Mouse (Mus musculus) liver, embryonic 12.5 days (tissue): ENCODE data around the gene Lmln. TPM values are rescaled to one million over a fixed set of nuclear protein-coding genes. Genes with fewer than 3 reads are reported as not detected.

Experiments used
- ATAC-seq: fragments of 200-750 bp; cut with Nextera tagmentation; 2 replicates; pipeline ENCODE4 v1.8.0; 2017; ENCODE audit warnings: moderate number of reproducible peaks, mild to moderate bottlenecking, moderate library complexity
- H3K27ac ChIP-seq: fragments of 300-500 bp; sonication (generic); 2 replicates; pipeline ENCODE4 v1.5.1; 2016; ENCODE audit warnings: mild to moderate bottlenecking
- H3K27me3 ChIP-seq: fragments of 300-500 bp; sonication (generic); replicated peaks from 2 replicates; pipeline ENCODE4 v1.6.1; 2016; ENCODE audit warnings: mild to moderate bottlenecking, moderate library complexity
- H3K36me3 ChIP-seq: fragments of 300-500 bp; sonication (generic); 2 replicates; pipeline ENCODE4 v1.6.1; 2016; ENCODE audit warnings: mild to moderate bottlenecking, moderate library complexity
- H3K4me1 ChIP-seq: fragments of 300-500 bp; sonication (generic); 2 replicates; pipeline ENCODE4 v1.6.1; 2016
- H3K4me2 ChIP-seq: fragments of 300-500 bp; sonication (generic); 2 replicates; pipeline ENCODE4 v1.6.1; 2016; ENCODE audit warnings: mild to moderate bottlenecking, moderate library complexity
- H3K4me3 ChIP-seq: fragments of 300-500 bp; sonication (generic); 2 replicates; pipeline ENCODE4 v1.5.1; 2016; ENCODE audit warnings: mild to moderate bottlenecking, moderate library complexity
- H3K9ac ChIP-seq: fragments of 300-500 bp; sonication (generic); 2 replicates; pipeline ENCODE4 v1.6.1; 2016; ENCODE audit warnings: mild to moderate bottlenecking, moderate library complexity
- H3K9me3 ChIP-seq: fragments of 300-500 bp; sonication (generic); replicated peaks from 2 replicates; pipeline ENCODE4 v1.6.1; 2016; ENCODE audit warnings: mild to moderate bottlenecking, moderate library complexity
- WGBS: fragments of 180-500 bp; shearing (Covaris S2); methylation state at CpG from one replicate; pipeline ENCODE4 v1.1.7; 2016; ENCODE audit not compliant: insufficient replicate concordance; 5-methylcytosine and 5-hydroxymethylcytosine counted together
- polyA plus RNA-seq: library from polyadenylated mRNA; unstranded; fragments of >200 nt; fragmentation: Nextera tagmentation; extraction: Ambion mirVana; gene quantifications from 2 replicates; pipeline ENCODE4 v1.2.1, GENCODE M21; 2016

Gene Lmln
- polyA plus RNA-seq, 1 experiment from 2014 or later, result 1.1 TPM

DNA sequence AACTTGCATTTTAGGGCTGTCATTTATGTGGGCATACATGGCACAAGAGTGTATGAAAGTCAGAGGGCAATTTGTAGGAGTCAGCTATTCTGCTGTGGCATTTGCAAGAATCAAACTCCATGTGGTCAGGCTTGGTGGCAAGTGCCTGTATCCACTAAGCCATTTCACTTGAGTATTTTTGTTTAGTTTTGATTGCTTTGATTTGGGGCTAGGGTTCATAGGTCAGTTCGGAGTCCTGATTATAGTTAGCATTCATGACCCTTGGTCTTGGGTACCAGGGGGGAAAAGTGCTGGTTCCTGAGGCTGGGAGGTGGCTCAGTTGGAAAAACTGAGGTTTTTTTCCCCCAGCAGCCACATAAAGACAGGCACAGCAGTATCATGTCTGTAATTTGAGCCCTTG, 2.9 kb upstream of the Lmln start:
- peaks cover 63% of the 10 kb centered on the region for H3K4me1 ChIP-seq
- H3K4me2 ChIP-seq, result peak overlapping the region; percentile 21; the same call in 1 of the 2 replicates
- 0 out of 2 replicates have a peak overlapping the region, but pooled peaks have one; percentile 90 for H3K4me3 ChIP-seq
- no peaks in the 10 kb centered on the region for H3K27me3 ChIP-seq
- 92% methylated on average over 1 of the region's 1 CpGs for WGBS
- no peak overlapping the region for H3K9ac ChIP-seq
- H3K36me3 ChIP-seq, result peaks cover 36% of the 10 kb centered on the region
- ATAC-seq, result no peak
- no peaks in the 10 kb centered on the region for H3K9me3 ChIP-seq
- H3K27ac ChIP-seq, result no peak overlapping the region

GRCm38 (mm10) chr16:33060926-33061325, 1.4 kb upstream of the Lmln start:
- Histone ChIP-seq H3K4me2 (0 out of 2 replicates have a peak overlapping the region, but pooled peaks have one; percentile 94), H3K9me3 (no peaks in the 10 kb centered on the region), H3K4me1 (peaks cover 59% of the 10 kb centered on the region), H3K9ac (no peak overlapping the region), H3K4me3 (no peak overlapping the region), H3K27ac (no peak overlapping the region), H3K27me3 (no peaks in the 10 kb centered on the region), H3K36me3 (peaks cover 36% of the 10 kb centered on the region)
- no peak for ATAC-seq
- WGBS, result 60% methylated on average over 2 of the region's 2 CpGs

- peaks cover 59% of the 10 kb centered on the region for H3K4me1 ChIP-seq
- ATAC-seq, result no peak
- H3K4me3 ChIP-seq, result peak overlapping the region; percentile 84
- no peaks in the 10 kb centered on the region for H3K27me3 ChIP-seq
- WGBS, result 24% methylated on average over 11 of the region's 11 CpGs
- H3K9ac ChIP-seq, result peak overlapping the region; percentile 80
- peaks cover 36% of the 10 kb centered on the region for H3K36me3 ChIP-seq
- peak overlapping the region; percentile 94 for H3K4me2 ChIP-seq
- H3K9me3 ChIP-seq, result no peaks in the 10 kb centered on the region
- peak overlapping the region; percentile 84 for H3K27ac ChIP-seq
Observed at GRCm38 (mm10) chr16:33061400-33061799, 921 bp upstream of the Lmln start.

DNA sequence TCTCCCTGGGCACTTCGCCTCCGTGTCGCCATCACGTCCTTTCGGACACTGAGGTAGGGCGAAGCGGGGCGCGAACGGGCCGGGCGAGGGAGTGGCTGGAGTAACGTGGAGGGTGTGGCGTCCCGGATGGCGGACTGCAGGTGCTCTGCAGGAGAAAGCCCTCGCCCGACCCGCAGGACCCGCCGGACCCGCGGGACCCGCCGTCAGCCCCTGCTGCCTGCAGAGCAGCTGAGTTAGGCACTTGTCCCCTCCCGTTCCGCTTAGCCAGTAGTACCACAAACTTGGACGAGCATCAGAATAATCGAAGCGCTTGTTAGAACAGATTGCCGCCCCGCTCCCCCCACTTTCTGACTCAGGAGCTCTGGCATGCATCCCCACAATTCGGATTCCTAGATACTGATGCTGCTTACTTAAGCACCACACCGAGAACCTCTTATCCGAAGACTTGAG, 386 bp downstream of the Lmln start:
- peak overlapping the region; percentile 84 for H3K27ac ChIP-seq
- H3K9ac ChIP-seq, result peak overlapping the region; percentile 80
- peak overlapping the region; percentile 94 for H3K4me2 ChIP-seq
- peak; percentile 72 for ATAC-seq
- H3K4me3 ChIP-seq, result peak overlapping the region; percentile 84
- peaks cover 59% of the 10 kb centered on the region for H3K4me1 ChIP-seq
- 1% methylated on average over 35 of the region's 35 CpGs for WGBS
- H3K27me3 ChIP-seq, result no peaks in the 10 kb centered on the region
- H3K36me3 ChIP-seq, result peaks cover 33% of the 10 kb centered on the region
- no peaks in the 10 kb centered on the region for H3K9me3 ChIP-seq

GRCm38 (mm10) chr16:33063267-33063666, 946 bp downstream of the Lmln start:
- Histone ChIP-seq H3K36me3 (peaks cover 28% of the 10 kb centered on the region), H3K4me1 (peaks cover 53% of the 10 kb centered on the region), H3K4me3 (peak overlapping the region; percentile 84), H3K4me2 (peak overlapping the region; percentile 94), H3K9me3 (no peaks in the 10 kb centered on the region), H3K27me3 (no peaks in the 10 kb centered on the region), H3K27ac (peak overlapping the region; percentile 84), H3K9ac (peak overlapping the region; percentile 80)
- 15% methylated on average over 7 of the region's 7 CpGs for WGBS
- ATAC-seq, result no peak

DNA sequence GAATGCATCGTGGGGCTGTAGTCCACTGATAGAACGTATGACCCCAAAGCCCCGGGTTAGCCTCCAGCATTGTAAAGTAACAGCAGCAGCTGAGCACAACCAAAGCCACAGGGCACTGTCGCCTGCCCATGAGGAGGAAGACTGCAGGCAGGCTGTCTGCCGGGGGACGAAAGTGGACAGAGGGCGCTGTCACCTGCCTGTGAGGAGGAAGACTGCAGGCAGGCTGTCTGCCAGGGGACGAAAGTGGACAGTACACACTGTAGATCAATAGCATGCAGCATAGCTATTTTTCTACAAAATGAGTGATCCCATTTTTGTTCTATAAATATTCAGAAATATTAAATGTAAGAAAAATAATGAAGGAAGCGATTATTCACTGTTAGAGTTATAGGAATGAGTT, 2.3 kb downstream of the Lmln start:
- H3K9ac ChIP-seq, result no peak overlapping the region
- peaks cover 14% of the 10 kb centered on the region for H3K36me3 ChIP-seq
- H3K27ac ChIP-seq, result no peak overlapping the region
- H3K27me3 ChIP-seq, result no peaks in the 10 kb centered on the region
- H3K9me3 ChIP-seq, result no peaks in the 10 kb centered on the region
- H3K4me1 ChIP-seq, result peaks cover 39% of the 10 kb centered on the region
- no peak overlapping the region for H3K4me3 ChIP-seq
- no peak overlapping the region for H3K4me2 ChIP-seq
- no peak for ATAC-seq
- 74% methylated on average over 9 of the region's 9 CpGs for WGBS

- H3K4me3 ChIP-seq, result no peak overlapping the region
- no peak overlapping the region for H3K27ac ChIP-seq
- peaks cover 11% of the 10 kb centered on the region; the same call in 1 of the 2 replicates for H3K36me3 ChIP-seq
- no peaks in the 10 kb centered on the region for H3K27me3 ChIP-seq
- no peak for ATAC-seq
- no peak overlapping the region for H3K9ac ChIP-seq
- H3K4me2 ChIP-seq, result no peak overlapping the region
- H3K9me3 ChIP-seq, result no peaks in the 10 kb centered on the region
- H3K4me1 ChIP-seq, result peaks cover 5% of the 10 kb centered on the region; the same call in 1 of the 2 replicates
Observed at GRCm38 (mm10) chr16:33070928-33071327, 8.6 kb downstream of the Lmln start.

- Histone ChIP-seq H3K9ac (no peak overlapping the region), H3K36me3 (peaks cover 11% of the 10 kb centered on the region; the same call in 1 of the 2 replicates), H3K9me3 (no peaks in the 10 kb centered on the region), H3K27me3 (no peaks in the 10 kb centered on the region), H3K4me1 (peaks cover 5% of the 10 kb centered on the region; the same call in 1 of the 2 replicates), H3K4me2 (no peak overlapping the region), H3K27ac (no peak overlapping the region), H3K4me3 (no peak overlapping the region)
- 71% methylated on average over 6 of the region's 6 CpGs for WGBS
- no peak for ATAC-seq
Observed at GRCm38 (mm10) chr16:33072871-33073557, 10.7 kb downstream of the Lmln start.

DNA sequence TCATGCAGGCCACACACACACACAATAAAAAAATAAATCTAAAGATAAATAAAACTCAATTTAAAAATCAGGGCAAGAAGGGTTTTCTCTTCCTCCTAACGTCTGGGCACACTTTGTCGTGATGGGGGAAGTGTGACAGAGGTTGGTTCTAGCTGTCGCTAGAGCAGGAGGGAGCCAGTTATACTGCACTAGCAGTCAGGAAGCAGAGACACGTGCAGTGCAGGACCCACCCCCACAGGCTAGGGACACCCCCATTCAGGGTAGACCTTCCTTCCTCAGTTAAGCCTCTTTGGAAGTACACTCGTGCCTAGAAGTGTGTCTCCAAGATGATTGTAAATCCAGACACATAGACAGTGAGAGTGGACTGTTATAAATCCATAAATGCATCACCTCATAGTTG, 12.6 kb downstream of the Lmln start:
- Histone ChIP-seq H3K36me3 (peaks cover 9% of the 10 kb centered on the region; the same call in 1 of the 2 replicates), H3K4me2 (no peak overlapping the region), H3K4me1 (peaks cover 5% of the 10 kb centered on the region; the same call in 1 of the 2 replicates), H3K9me3 (no peaks in the 10 kb centered on the region), H3K9ac (no peak overlapping the region), H3K27ac (no peak overlapping the region), H3K27me3 (no peaks in the 10 kb centered on the region), H3K4me3 (no peak overlapping the region)
- ATAC-seq, result no peak
- WGBS, result 46% methylated on average over 5 of the region's 5 CpGs

GRCm38 (mm10) chr16:33076078-33076477, 13.8 kb downstream of the Lmln start:
- Histone ChIP-seq H3K4me1 (peaks cover 5% of the 10 kb centered on the region; the same call in 1 of the 2 replicates), H3K4me2 (no peak overlapping the region)

DNA sequence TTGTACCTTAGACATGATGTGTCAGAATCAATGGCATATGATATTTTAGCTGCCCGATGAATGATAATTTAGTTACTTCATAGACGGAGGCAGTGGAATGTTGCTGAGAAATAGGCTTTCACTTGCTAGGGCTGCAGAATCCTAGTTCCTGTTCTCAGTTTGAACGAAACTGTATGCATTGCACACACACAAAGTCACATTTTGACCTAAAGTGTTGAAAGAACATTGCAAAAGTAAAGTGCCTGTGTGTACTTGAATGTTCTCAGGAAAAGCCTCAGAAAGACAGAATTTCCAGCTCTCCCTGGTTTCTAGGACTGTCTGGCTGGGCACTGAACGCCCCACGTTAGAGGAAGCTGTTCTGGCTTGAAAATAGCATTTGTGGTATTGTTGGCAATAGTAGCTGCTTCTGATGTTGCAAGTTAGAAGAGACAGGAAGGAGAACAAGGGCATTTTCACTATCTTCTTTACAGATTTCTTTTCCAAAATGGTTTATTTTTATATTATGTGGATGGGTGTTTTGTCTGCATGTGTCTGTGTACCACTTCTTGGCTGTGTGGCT, 14.8 kb downstream of the Lmln start:
- 63% methylated on average over 5 of the region's 5 CpGs for WGBS
- ATAC-seq, result no peak
- Histone ChIP-seq H3K4me1 (peaks cover 5% of the 10 kb centered on the region; the same call in 1 of the 2 replicates), H3K27me3 (no peaks in the 10 kb centered on the region), H3K36me3 (0 out of 2 replicates have a peak, but pooled peaks cover 4% of the 10 kb centered on the region), H3K9me3 (no peaks in the 10 kb centered on the region), H3K27ac (no peak overlapping the region), H3K4me3 (no peak overlapping the region), H3K9ac (no peak overlapping the region), H3K4me2 (no peak overlapping the region)

More at GRCm38 (mm10) chr16:33076078-33076477, 13.8 kb downstream of the Lmln start:
- H3K4me3 ChIP-seq, result no peak overlapping the region
- ATAC-seq, result no peak; the same call in 1 of the 2 replicates
- no peak overlapping the region for H3K9ac ChIP-seq
- 65% methylated on average over 6 of the region's 6 CpGs for WGBS
- no peaks in the 10 kb centered on the region for H3K27me3 ChIP-seq
- H3K36me3 ChIP-seq, result 0 out of 2 replicates have a peak, but pooled peaks cover 3% of the 10 kb centered on the region
- no peaks in the 10 kb centered on the region for H3K9me3 ChIP-seq
- no peak overlapping the region for H3K27ac ChIP-seq

DNA sequence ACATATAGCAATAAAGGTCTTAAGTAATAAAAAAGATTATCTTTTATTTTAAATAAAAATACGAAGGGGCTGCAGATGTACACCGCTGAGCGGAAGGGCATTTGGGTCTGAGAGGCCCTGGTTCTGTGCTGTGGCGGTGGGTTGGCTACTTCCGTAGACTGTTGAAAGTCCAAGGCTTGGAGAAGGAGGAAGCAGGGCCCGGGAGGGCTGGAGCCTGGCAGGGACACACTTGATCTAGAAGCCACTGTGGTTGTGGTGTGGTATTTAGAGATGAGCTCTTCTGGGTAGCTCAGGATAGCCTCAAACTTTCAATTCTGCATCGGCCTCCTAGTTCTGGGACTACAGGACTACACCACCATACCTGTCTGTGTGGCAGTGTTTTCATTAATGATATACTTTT, 17.7 kb downstream of the Lmln start:
- H3K27ac ChIP-seq, result no peak overlapping the region
- H3K4me3 ChIP-seq, result no peak overlapping the region
- no peak overlapping the region for H3K4me2 ChIP-seq
- H3K4me1 ChIP-seq, result no peaks in the 10 kb centered on the region
- peaks cover 7% of the 10 kb centered on the region; the same call in 1 of the 2 replicates for H3K36me3 ChIP-seq
- no peaks in the 10 kb centered on the region for H3K9me3 ChIP-seq
- H3K9ac ChIP-seq, result no peak overlapping the region
- H3K27me3 ChIP-seq, result no peaks in the 10 kb centered on the region
- no peak for ATAC-seq
- 77% methylated on average over 7 of the region's 7 CpGs for WGBS
